Mouse (Mus musculus): ENCODE data around the gene Gm8909. TPM values are rescaled to one million over a fixed set of nuclear protein-coding genes. Genes with fewer than 3 reads are reported as not detected.

Gm8909 gene
- total and polyA plus RNA-seq, 3 experiments: 0.25 to 35.5 TPM; not detected in 1

- Histone ChIP-seq H3K36me3 (replicated peaks in 1 of 2; ENCODE audit: control insufficient read depth in 1 of 2, insufficient read depth in 1 of 2, low read length in 1 of 2) (no peaks in the 10 kb centered on the region), H3K4me2 (ENCODE audit: insufficient read depth, low read depth, poor library complexity, severe bottlenecking) (no peak overlapping the region), H3K4me1 (ENCODE audit: control insufficient read depth in 1 of 2, insufficient read depth in 2 of 2) (peaks cover 9 to 14% of the 10 kb centered on the region in 2 experiments), H3K4me3 (replicated peaks in 1 of 3; ENCODE audit: low read depth in 2 of 3, low read length in 2 of 3, poor library complexity in 1 of 3) (no peak overlapping the region), H3K27ac (ENCODE audit: insufficient read depth, low read depth) (no peak overlapping the region), H3K79me2 (replicated peaks; ENCODE audit: control insufficient read depth, extremely low read depth, insufficient read depth, poor library complexity, severe bottlenecking) (no peaks in the 10 kb centered on the region), H3K9ac (ENCODE audit: insufficient read depth, low read depth) (no peak overlapping the region), H3K27me3 (replicated peaks) (peaks cover 52% of the 10 kb centered on the region), H3K9me3 (replicated peaks; ENCODE audit: low read length) (no peaks in the 10 kb centered on the region)
- in situ Hi-C loops (cut with MboI; ENCODE audit: low pct_ligation_motif_present, low pct_unique_long_range_greater_than_20kb, low sequenced_read_pairs) (loop anchor here (10.0 kb wide), 1 partner anchor 130 kb away; no protein-coding TSS in a partner anchor), dilution Hi-C loops (cut with MboI; ENCODE audit: extremely low pct_ligation_motif_present, extremely low pct_unique_long_range_greater_than_20kb, low sequenced_read_pairs) (no loop called here)
- DNase-seq (ENCODE audit: extremely low read depth): no peak
- no peak for TF ChIP-seq ELF1 (IDR thresholded peaks at IDR 0.05; ENCODE audit: low read depth, low read length)
- TF ChIP-seq JUND (conservative IDR thresholded peaks at IDR 0.05; ENCODE audit: low read depth, low read length): no peak
- no peak for TF ChIP-seq JUN (IDR thresholded peaks at IDR 0.05; ENCODE audit: insufficient read depth, low read depth, low read length)
- no peak for TF ChIP-seq NELFE (IDR thresholded peaks at IDR 0.05; ENCODE audit: low read depth, low read length)
- no peak for TF ChIP-seq MXI1 (IDR thresholded peaks at IDR 0.05; ENCODE audit: low read depth, low read length)
- no peak for TF ChIP-seq CHD1 (IDR thresholded peaks at IDR 0.05; ENCODE audit: low read depth, low read length)
- no peak for TF ChIP-seq ZMIZ1 (IDR thresholded peaks at IDR 0.05; ENCODE audit: low read depth, low read length)
- TF ChIP-seq POLR2A (IDR thresholded peaks at IDR 0.05; ENCODE audit: low read depth, low read length): no peak
- TF ChIP-seq E2F4 (IDR thresholded peaks at IDR 0.05; ENCODE audit: insufficient replicate concordance, low read depth, low read length): no peak
- TF ChIP-seq MAZ (IDR thresholded peaks at IDR 0.05; ENCODE audit: low read depth, low read length): no peak
- no peak for TF ChIP-seq PAX5 (IDR thresholded peaks at IDR 0.05; ENCODE audit: low read length)
- TF ChIP-seq ZKSCAN1 (IDR thresholded peaks at IDR 0.05; ENCODE audit: borderline replicate concordance, low read depth, low read length): no peak
- no peak for TF ChIP-seq CHD2 (IDR thresholded peaks at IDR 0.05; ENCODE audit: low read length)
These were observed 26.1 kb upstream of the Gm8909 start for GRCm38 (mm10) chr17:36194471-36194870.

- in situ Hi-C loops (cut with MboI; ENCODE audit: low pct_ligation_motif_present, low pct_unique_long_range_greater_than_20kb, low sequenced_read_pairs): loop anchor here (10.0 kb wide), 1 partner anchor 129 kb away; no protein-coding TSS in a partner anchor
- H3K79me2 ChIP-seq (replicated peaks; ENCODE audit: control insufficient read depth, extremely low read depth, insufficient read depth, poor library complexity, severe bottlenecking): no peaks in the 10 kb centered on the region
- dilution Hi-C loops (cut with MboI; ENCODE audit: extremely low pct_ligation_motif_present, extremely low pct_unique_long_range_greater_than_20kb, low sequenced_read_pairs): no loop called here
- H3K36me3 ChIP-seq (replicated peaks in 1 of 2; ENCODE audit: control insufficient read depth in 1 of 2, insufficient read depth in 1 of 2, low read length in 1 of 2): no peaks in the 10 kb centered on the region
- peaks cover 9 to 14% of the 10 kb centered on the region in 2 experiments for H3K4me1 ChIP-seq (ENCODE audit: control insufficient read depth in 1 of 2, insufficient read depth in 2 of 2)
- H3K4me3 ChIP-seq (replicated peaks in 1 of 3; ENCODE audit: low read depth in 2 of 3, low read length in 2 of 3, poor library complexity in 1 of 3): no peak overlapping the region
- H3K4me2 ChIP-seq (ENCODE audit: insufficient read depth, low read depth, poor library complexity, severe bottlenecking): no peak overlapping the region
- no peak for DNase-seq (ENCODE audit: extremely low read depth)
- no peak overlapping the region for H3K27ac ChIP-seq (ENCODE audit: insufficient read depth, low read depth)
- peaks cover 56% of the 10 kb centered on the region for H3K27me3 ChIP-seq (replicated peaks)
- no peak for TF ChIP-seq ETS1 (conservative IDR thresholded peaks at IDR 0.05; ENCODE audit: low read depth, low read length)
- peak; percentile 31 for TF ChIP-seq SMC3 (IDR thresholded peaks at IDR 0.05; ENCODE audit: low read depth, low read length)
- TF ChIP-seq RAD21 (IDR thresholded peaks at IDR 0.05; ENCODE audit: low read depth, low read length): peak; percentile 10
- peak in 1 of 2 experiments; percentile 41; a peak in 2 of 4 replicates for TF ChIP-seq CTCF (conservative IDR thresholded peaks at IDR 0.05 in 1 of 2, IDR thresholded peaks at IDR 0.05 in 1 of 2; ENCODE audit: low read depth in 2 of 2, low read length in 2 of 2)
- no peaks in the 10 kb centered on the region for H3K9me3 ChIP-seq (replicated peaks; ENCODE audit: low read length)
- H3K9ac ChIP-seq (ENCODE audit: insufficient read depth, low read depth): no peak overlapping the region
These were observed 25.3 kb upstream of the Gm8909 start for GRCm38 (mm10) chr17:36193546-36194141.

Measured in CH12.LX (cell line).